Mouse (Mus musculus) frontal cortex, postnatal 36 days (tissue): ENCODE data around the gene Rdh11.
"Not testable (repeated sequence)": the region's sequence is repeated elsewhere in the genome, so short reads cannot be mapped to it uniquely, and the experiment has no call there.

Source experiments
- DNase-seq, 2 experiments: peaks; one replicate each; pipeline ENCODE4 v3.0.0; 2022; ENCODE audit warnings: low spot score in 2 of 2

Rdh11 gene

GRCm38 (mm10) chr12:79192193-79192592 is at the start of gene Rdh11:
Gene Rdh11 (minus strand): TSS chr12:79192293.
- DNase-seq: no peak

- DNase-seq: no peak
Observed at GRCm38 (mm10) chr12:79235485-79236080, 43.5 kb upstream of the Rdh11 start.

- no peak for DNase-seq
Observed at GRCm38 (mm10) chr12:79217511-79217910, 25.4 kb upstream of the Rdh11 start.

GRCm38 (mm10) chr12:79211447-79211846 is 19.4 kb upstream of the Rdh11 start:
- DNase-seq: no peak

- peak; percentile 38 to 52 for DNase-seq
Observed at GRCm38 (mm10) chr12:79208703-79209464, 16.8 kb upstream of the Rdh11 start, which contains the start of gene Rdh12. Gene Rdh12 (plus strand): TSS chr12:79208914.

- DNase-seq: no peak
Observed at GRCm38 (mm10) chr12:79201882-79202281, 9.8 kb upstream of the Rdh11 start.

GRCm38 (mm10) chr12:79197105-79197504 is 5.0 kb upstream of the Rdh11 start:
- no peak for DNase-seq

GRCm38 (mm10) chr12:79193441-79193840 is 1.3 kb upstream of the Rdh11 start:
- DNase-seq: peak; percentile 49 to 66

- peak; percentile 67 to 77 for DNase-seq
Observed at GRCm38 (mm10) chr12:79191701-79192100, 392 bp downstream of the Rdh11 start.

GRCm38 (mm10) chr12:79190931-79191673 is 991 bp downstream of the Rdh11 start:
- DNase-seq: peak; percentile 53 to 80

GRCm38 (mm10) chr12:79185160-79185559 is 6.9 kb downstream of the Rdh11 start:
- DNase-seq: not testable (repeated sequence)

GRCm38 (mm10) chr12:79175998-79176397 is 16.1 kb downstream of the Rdh11 start:
- DNase-seq: no peak

GRCm38 (mm10) chr12:79173721-79174120 is 18.4 kb downstream of the Rdh11 start:
- no peak for DNase-seq

- DNase-seq: peak; percentile 95
Observed at GRCm38 (mm10) chr12:79172019-79172941, 19.8 kb downstream of the Rdh11 start, which contains the start of gene Vti1b. Gene Vti1b (minus strand): TSS chr12:79172667.

- DNase-seq: peak in 1 of 2 experiments; percentile 11
Observed at GRCm38 (mm10) chr12:79171269-79171995, 20.7 kb downstream of the Rdh11 start.

GRCm38 (mm10) chr12:79170421-79170820 is 21.7 kb downstream of the Rdh11 start:
- peak; percentile 20 to 21 for DNase-seq

GRCm38 (mm10) chr12:79169173-79169572 is 22.9 kb downstream of the Rdh11 start:
- DNase-seq: no peak

GRCm38 (mm10) chr12:79162876-79163275 is 29.2 kb downstream of the Rdh11 start:
- no peak for DNase-seq

GRCm38 (mm10) chr12:79149653-79150052 is 42.4 kb downstream of the Rdh11 start:
- no peak for DNase-seq

- no peak for DNase-seq
Observed at GRCm38 (mm10) chr12:79141384-79141783, 50.7 kb downstream of the Rdh11 start.

GRCm38 (mm10) chr12:79140811-79141210 is 51.3 kb downstream of the Rdh11 start:
- DNase-seq: no peak
